Comparison of ENCODE assay signal across 17 mouse cellular contexts in the genomic region with DNA sequence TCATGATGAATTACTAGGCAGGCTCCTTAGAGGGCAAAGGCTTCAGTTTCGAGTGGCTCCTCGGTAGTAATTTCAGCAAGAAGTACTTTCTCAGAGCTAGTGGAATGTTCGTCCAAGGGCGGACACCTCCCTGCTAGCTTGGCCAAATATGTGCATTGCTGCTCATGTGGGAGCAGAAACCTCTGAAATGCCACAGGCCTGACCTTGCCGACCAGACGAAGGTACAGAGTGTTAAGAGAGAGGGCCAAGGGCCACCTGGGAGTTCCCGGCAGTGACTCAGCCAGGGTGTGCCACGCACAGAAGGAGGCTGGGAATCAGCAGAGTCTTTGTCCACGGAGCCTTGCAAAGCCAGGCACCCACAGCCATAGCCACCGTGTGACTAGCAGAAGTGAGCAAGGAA. TPM values are rescaled to one million over a fixed set of nuclear protein-coding genes. Genes with fewer than 3 reads are reported as not detected.
DNase-seq lines count a peak whose midpoint lies in the region; ATAC-seq and TF ChIP-seq lines count a peak whose summit lies in the region.
"Had no signal": no experiment of that assay in that cellular context is flagged by ENCODE, and none has a peak within 500 bp of the region (broad histone marks: within the 10 kb centered on the region; RNA-seq: fewer than 3 reads in every experiment).

No protein-coding gene starts in this region.

- H3K4me1 ChIP-seq in intestine, embryonic 15.5 days (replicated peaks) = 0 out of 2 replicates have a peak, but pooled peaks cover 4% of the 10 kb centered on the region
- no peaks in the 10 kb centered on the region for H3K4me1 ChIP-seq in intestine, postnatal 0 days (replicated peaks; ENCODE audit: control insufficient read depth, insufficient read depth, low read length)
- no peaks in the 10 kb centered on the region for H3K4me1 ChIP-seq in liver, embryonic 11.5 days (replicated peaks; ENCODE audit: control insufficient read depth, insufficient read depth, low read length)

- no peaks in the 10 kb centered on the region for H3K9me3 ChIP-seq in intestine, embryonic 15.5 days
- H3K9me3 ChIP-seq in intestine, postnatal 0 days (ENCODE audit: control insufficient read depth) = no peaks in the 10 kb centered on the region
- H3K9me3 ChIP-seq in liver, embryonic 11.5 days (ENCODE audit: control insufficient read depth, low read length) = no peaks in the 10 kb centered on the region
- H3K9me3 ChIP-seq: hindbrain, embryonic 10.5 days had no signal

- ATAC-seq in intestine, embryonic 15.5 days = 0 out of 2 replicates have a peak, but pooled peaks have one; percentile 36
- no peak for ATAC-seq in intestine, postnatal 0 days
- no peak for ATAC-seq in liver, embryonic 11.5 days (replicated peaks; ENCODE audit: low FRiP score)
- ATAC-seq: activated CD4-positive, CD25-positive, alpha-beta regulatory T cell, adult 4 months; CD4-positive, CD25-positive, alpha-beta regulatory T cell, adult 4 months; inflammation-experienced regulatory T-cells, adult 6 months had no signal

- no peak for TF ChIP-seq CTCF in intestine, postnatal 0 days (IDR thresholded peaks at IDR 0.05; ENCODE audit: low read depth)

- H3K9ac ChIP-seq in intestine, embryonic 15.5 days = no peak overlapping the region
- no peak overlapping the region for H3K9ac ChIP-seq in intestine, postnatal 0 days (ENCODE audit: low read depth, low read length)
- H3K9ac ChIP-seq in liver, embryonic 11.5 days (ENCODE audit: low read depth, low read length) = no peak overlapping the region

- no peak overlapping the region for H3K27ac ChIP-seq in intestine, embryonic 15.5 days
- H3K27ac ChIP-seq in intestine, postnatal 0 days (ENCODE audit: low read depth, low read length) = no peak overlapping the region
- no peak overlapping the region for H3K27ac ChIP-seq in liver, embryonic 11.5 days (ENCODE audit: low read depth, low read length)
- H3K27ac ChIP-seq: hindbrain, embryonic 10.5 days had no signal

- H3K4me3 ChIP-seq in intestine, embryonic 15.5 days (replicated peaks) = no peak overlapping the region
- H3K4me3 ChIP-seq in intestine, postnatal 0 days (ENCODE audit: low read depth, low read length) = no peak overlapping the region
- H3K4me3 ChIP-seq in liver, embryonic 11.5 days (ENCODE audit: low read depth, low read length) = no peak overlapping the region
- H3K4me3 ChIP-seq: hindbrain, embryonic 10.5 days had no signal

- peak; percentile 63 for DNase-seq in 3T3-L1 (ENCODE audit: low read depth, low spot score)
- DNase-seq in lung, adult 18-20 months = peak; percentile 82 to 87
- peak; percentile 46 to 80 for DNase-seq in lung, postnatal 4 days
- DNase-seq in liver, embryonic 11.5 days (ENCODE audit: low spot score) = no peak
- no peak for DNase-seq in frontal cortex, postnatal 10 days (ENCODE audit: low spot score in 2 of 2)
- DNase-seq: cerebellum, adult 11-12 months; cerebellum, postnatal 36 days; gastrocnemius, postnatal 36 days; right cerebral cortex, postnatal 25 days; thymus, adult 18-20 months had no signal

- H3K27me3 ChIP-seq in intestine, embryonic 15.5 days (replicated peaks) = no peaks in the 10 kb centered on the region
- no peaks in the 10 kb centered on the region; the same call in 1 of the 2 replicates for H3K27me3 ChIP-seq in intestine, postnatal 0 days (replicated peaks; ENCODE audit: control insufficient read depth, insufficient read depth, low read length)
- H3K27me3 ChIP-seq in liver, embryonic 11.5 days (replicated peaks; ENCODE audit: control insufficient read depth, insufficient read depth, low read length) = no peaks in the 10 kb centered on the region

- no peak overlapping the region for H3K4me2 ChIP-seq in intestine, embryonic 15.5 days (replicated peaks)
- no peak overlapping the region for H3K4me2 ChIP-seq in intestine, postnatal 0 days (replicated peaks; ENCODE audit: low read depth)
- H3K4me2 ChIP-seq in liver, embryonic 11.5 days = no peak overlapping the region

- 42% methylated on average over 10 of the region's 10 CpGs for WGBS in intestine, embryonic 15.5 days
- 31% methylated on average over 10 of the region's 10 CpGs for WGBS in intestine, postnatal 0 days
- WGBS in liver, embryonic 11.5 days = 75% methylated on average over 10 of the region's 10 CpGs

- H3K36me3 ChIP-seq in intestine, embryonic 15.5 days = no peaks in the 10 kb centered on the region
- no peaks in the 10 kb centered on the region for H3K36me3 ChIP-seq in intestine, postnatal 0 days (ENCODE audit: control insufficient read depth, insufficient read depth)
- no peaks in the 10 kb centered on the region for H3K36me3 ChIP-seq in liver, embryonic 11.5 days (ENCODE audit: control insufficient read depth, insufficient read depth, low read length)
- H3K36me3 ChIP-seq: hindbrain, embryonic 10.5 days had no signal

RNA-seq across cellular contexts. Expression of gene Hrh2, which starts 39.9 kb away (rescaled TPM):
- 0.09 and 0.11 TPM in 2 replicates for polyA plus RNA-seq in intestine, embryonic 15.5 days (2015; fragmentation: Nextera tagmentation; extraction: Ambion mirVana)
- polyA plus RNA-seq in intestine, postnatal 0 days (2015; fragmentation: Nextera tagmentation; extraction: Ambion mirVana) = 0.04 and 0.05 TPM in 2 replicates
- polyA plus RNA-seq in liver, embryonic 11.5 days (2014; fragmentation: Nextera tagmentation; extraction: Ambion mirVana) = 0.21 TPM in 1 of 2 replicates, not detected in the other
- polyA plus RNA-seq: neural tube, embryonic 11.5 days had no signal

Comparison
In these comparisons a context has a peak if more than half of its experiments do, and no peak if none do; other contexts are left out.
1. DNase-seq: peak in 3T3-L1 (single experiment), lung, adult 18-20 months (2 of 2) and lung, postnatal 4 days (2 of 2); none in liver, embryonic 11.5 days (single experiment) and frontal cortex, postnatal 10 days (0 of 2).